ENCODE assay signal across 30 mouse cellular contexts in genomic region chr6:124433688-124434324, GRCm38 (mm10). TPM values are rescaled to one million over a fixed set of nuclear protein-coding genes. Genes with fewer than 3 reads are reported as not detected.
DNase-seq lines count a peak whose midpoint lies in the region; TF ChIP-seq lines count a peak whose summit lies in the region.
"Had no signal": no experiment of that assay in that cellular context is flagged by ENCODE, and none has a peak within 500 bp of the region (broad histone marks: within the 10 kb centered on the region; RNA-seq: fewer than 3 reads in every experiment).

No protein-coding gene starts in this region.

- H3K4me1 ChIP-seq in limb, embryonic 10.5 days = peaks cover 7% of the 10 kb centered on the region; the same call in 1 of the 2 replicates
- H3K4me1 ChIP-seq: forebrain, embryonic 15.5 days had no signal

- intact Hi-C loops in left cerebral cortex, adult 2 months (cut with DNase I) = no loop called here
- intact Hi-C loops in left cerebral cortex, postnatal 25 days (cut with DNase I) = no loop called here

- H3K27me3 ChIP-seq in limb, embryonic 10.5 days (ENCODE audit: low read depth, poor library complexity, severe bottlenecking) = no peaks in the 10 kb centered on the region
- H3K27me3 ChIP-seq: embryonic facial prominence, embryonic 13.5 days; forebrain, embryonic 12.5 days; forebrain, embryonic 15.5 days had no signal

- no peaks in the 10 kb centered on the region for H3K36me3 ChIP-seq in limb, embryonic 10.5 days
- H3K36me3 ChIP-seq: embryonic facial prominence, embryonic 10.5 days; heart, embryonic 10.5 days; heart, embryonic 13.5 days had no signal

- WGBS in limb, embryonic 10.5 days = 95% methylated on average over 8 of the region's 8 CpGs

- H3K4me3 ChIP-seq in left cerebral cortex, adult 2 months = no peak overlapping the region
- no peak overlapping the region for H3K4me3 ChIP-seq in limb, embryonic 10.5 days
- H3K4me3 ChIP-seq: embryonic facial prominence, embryonic 10.5 days; embryonic facial prominence, embryonic 13.5 days; erythroblast, embryonic 14.5 days; forebrain, embryonic 12.5 days; forebrain, embryonic 15.5 days; heart, embryonic 10.5 days; heart, embryonic 13.5 days had no signal

- peak; percentile 65 for DNase-seq in adrenal gland, postnatal 10 days
- DNase-seq in adrenal gland, adult 8-10 months = no peak
- no peak for DNase-seq in left cerebral cortex, adult 2 months (ENCODE audit: extremely low spot score in 1 of 2, low spot score in 2 of 2)
- DNase-seq in left cerebral cortex, postnatal 25 days (ENCODE audit: low spot score in 2 of 2) = no peak
- DNase-seq in A20 (ENCODE audit: low read depth, low spot score) (peak; percentile 3), adipocyte (ENCODE audit: low spot score) (peak; percentile 85)
- no peak for DNase-seq in limb, embryonic 10.5 days (ENCODE audit: low spot score)
- DNase-seq: cerebellum, adult 11 months; cerebellum, adult 2 months; cerebellum, adult 9-11 months; cerebellum, postnatal 25 days; embryo, embryonic 11 days; gastrocnemius, postnatal 10 days; gastrocnemius, postnatal 36 days; heart, adult 18-20 months; heart, postnatal 14 days; heart, postnatal 4 days; kidney, adult 18-20 months had no signal

- TF ChIP-seq CTCF in left cerebral cortex, adult 2 months (IDR thresholded peaks at IDR 0.05) = no peak

- no peaks in the 10 kb centered on the region for H3K9me3 ChIP-seq in limb, embryonic 10.5 days (replicated peaks)
- H3K9me3 ChIP-seq: embryonic facial prominence, embryonic 10.5 days; embryonic facial prominence, embryonic 13.5 days; forebrain, embryonic 12.5 days; forebrain, embryonic 15.5 days; heart, embryonic 10.5 days; heart, embryonic 13.5 days had no signal

- 0 out of 2 replicates have a peak overlapping the region, but pooled peaks have one; percentile 29 for H3K27ac ChIP-seq in left cerebral cortex, adult 2 months
- H3K27ac ChIP-seq in limb, embryonic 10.5 days = no peak overlapping the region
- H3K27ac ChIP-seq: embryonic facial prominence, embryonic 10.5 days; embryonic facial prominence, embryonic 13.5 days; forebrain, embryonic 12.5 days; forebrain, embryonic 15.5 days; heart, embryonic 10.5 days; heart, embryonic 13.5 days; hindbrain, embryonic 14.5 days; hindbrain, postnatal 0 days had no signal

RNA-seq across cellular contexts. Expression of gene Pex5, which starts 18.9 kb away (rescaled TPM):
- 100 to 1,000 TPM in 1 of 2 experiments, 10 to 100 TPM in 1; 93.1 to 104 TPM for total RNA-seq in adrenal gland, postnatal 10 days (2021)
- 10 to 100 TPM; 62.0 to 95.7 (median 82.8) TPM for total RNA-seq in adrenal gland, adult 8-10 months (2022)
- 10 to 100 TPM; 65.7 to 65.9 TPM for total RNA-seq in left cerebral cortex, adult 2 months (2021)
- 10 to 100 TPM; 64.8 to 73.3 TPM for total RNA-seq in left cerebral cortex, postnatal 25 days (2021)
- polyA plus RNA-seq in limb, embryonic 10.5 days (2016; fragmentation: Nextera tagmentation; extraction: Ambion mirVana) = 38.0 and 41.4 TPM in 2 replicates

RNA-seq across cellular contexts. Expression of gene Clstn3, which starts 30.8 kb away (rescaled TPM):
- 10 to 100 TPM; 78.7 to 79.4 TPM for total RNA-seq in adrenal gland, postnatal 10 days (2021)
- 10 to 100 TPM; 55.0 to 89.1 (median 73.7) TPM for total RNA-seq in adrenal gland, adult 8-10 months (2022)
- 100 to 1,000 TPM; 393 to 399 TPM for total RNA-seq in left cerebral cortex, adult 2 months (2021)
- total RNA-seq in left cerebral cortex, postnatal 25 days (2021) = 100 to 1,000 TPM; 384 to 400 TPM
- 2.1 and 5.4 TPM in 2 replicates for polyA plus RNA-seq in limb, embryonic 10.5 days (2016; fragmentation: Nextera tagmentation; extraction: Ambion mirVana)
- polyA plus RNA-seq: activated CD4-positive, CD25-positive, alpha-beta regulatory T cell, adult 4 months; inflammation-experienced regulatory T-cells, adult 6 months had no signal

RNA-seq across cellular contexts. Expression of gene C1rl, which starts 59.1 kb away (rescaled TPM):
- 10 to 100 TPM; 16.0 to 21.7 TPM for total RNA-seq in adrenal gland, postnatal 10 days (2021)
- 10 to 100 TPM; 28.1 to 44.4 (median 34.4) TPM for total RNA-seq in adrenal gland, adult 8-10 months (2022)
- under 1 TPM; 0.25 to 0.37 TPM for total RNA-seq in left cerebral cortex, adult 2 months (2021)
- total RNA-seq in left cerebral cortex, postnatal 25 days (2021) = under 1 TPM; 0.11 to 0.32 TPM
- 0.69 and 0.84 TPM in 2 replicates for polyA plus RNA-seq in limb, embryonic 10.5 days (2016; fragmentation: Nextera tagmentation; extraction: Ambion mirVana)
- polyA plus RNA-seq: activated CD4-positive, CD25-positive, alpha-beta regulatory T cell, adult 4 months; CD4-positive, CD25-positive, alpha-beta regulatory T cell, adult 4 months; erythroblast, embryonic 14.5 days; inflammation-experienced regulatory T-cells, adult 6 months had no signal

Comparison
In these comparisons a context has a peak if more than half of its experiments do, and no peak if none do; other contexts are left out.
1. DNase-seq: peak in adrenal gland, postnatal 10 days (single experiment), A20 (single experiment) and adipocyte (single experiment); none in adrenal gland, adult 8-10 months (single experiment), left cerebral cortex, adult 2 months (0 of 2), left cerebral cortex, postnatal 25 days (0 of 2) and limb, embryonic 10.5 days (single experiment).
2. RNA of gene Clstn3, which starts 30.8 kb away (total RNA-seq): 384 to 400 TPM in left cerebral cortex, postnatal 25 days and 393 to 399 TPM in left cerebral cortex, adult 2 months; 78.7 to 79.4 TPM in adrenal gland, postnatal 10 days and 55.0 to 89.1 TPM in adrenal gland, adult 8-10 months; every median in the first group is over 4 times any median in the second.
3. RNA of gene C1rl, which starts 59.1 kb away (total RNA-seq): 28.1 to 44.4 TPM in adrenal gland, adult 8-10 months and 16.0 to 21.7 TPM in adrenal gland, postnatal 10 days; 0.25 to 0.37 TPM in left cerebral cortex, adult 2 months and 0.11 to 0.32 TPM in left cerebral cortex, postnatal 25 days; every median in the first group is over 10 times any median in the second.